Mouse (Mus musculus) heart, embryonic 10.5 days (tissue): ENCODE measurements at regions not wholly inside any gene's neighbourhood (a gene's known extent, or its start where the extent isn't known, plus 50 kb on each side); places are given as distances from the start of the nearest gene placed in this dataset.

ENCODE experiments used
- DNase-seq: peaks from one replicate; pipeline ENCODE4 v3.0.0-alpha.2; 2017; ENCODE audit warnings: low spot score
- H3K27ac ChIP-seq: fragments of 300-500 bp; sonication (generic); 2 replicates; pipeline ENCODE4 v1.5.1; 2016; ENCODE audit warnings: mild to moderate bottlenecking
- H3K27me3 ChIP-seq: fragments of 300-500 bp; sonication (generic); 2 replicates; pipeline ENCODE4 v1.6.1; 2016; ENCODE audit warnings: mild to moderate bottlenecking; ENCODE audit not compliant: poor library complexity, insufficient read depth, severe bottlenecking
- H3K36me3 ChIP-seq: fragments of 300-500 bp; sonication (generic); 2 replicates; pipeline ENCODE4 v1.6.1; 2016; ENCODE audit warnings: mild to moderate bottlenecking, moderate library complexity
- H3K4me1 ChIP-seq: fragments of 300-500 bp; sonication (generic); 2 replicates; pipeline ENCODE4 v1.6.1; 2016; ENCODE audit warnings: mild to moderate bottlenecking
- H3K4me3 ChIP-seq: fragments of 300-500 bp; sonication (generic); 2 replicates; pipeline ENCODE4 v1.5.1; 2016; ENCODE audit warnings: mild to moderate bottlenecking, moderate library complexity
- H3K9me3 ChIP-seq: fragments of 300-500 bp; sonication (generic); 2 replicates; pipeline ENCODE4 v1.6.1; 2016; ENCODE audit warnings: mild to moderate bottlenecking, moderate library complexity
- WGBS: fragments of 180-500 bp; shearing (Covaris S2); methylation state at CpG from one replicate; pipeline ENCODE4 v1.1.7; 2016; 5-methylcytosine and 5-hydroxymethylcytosine counted together

DNA sequence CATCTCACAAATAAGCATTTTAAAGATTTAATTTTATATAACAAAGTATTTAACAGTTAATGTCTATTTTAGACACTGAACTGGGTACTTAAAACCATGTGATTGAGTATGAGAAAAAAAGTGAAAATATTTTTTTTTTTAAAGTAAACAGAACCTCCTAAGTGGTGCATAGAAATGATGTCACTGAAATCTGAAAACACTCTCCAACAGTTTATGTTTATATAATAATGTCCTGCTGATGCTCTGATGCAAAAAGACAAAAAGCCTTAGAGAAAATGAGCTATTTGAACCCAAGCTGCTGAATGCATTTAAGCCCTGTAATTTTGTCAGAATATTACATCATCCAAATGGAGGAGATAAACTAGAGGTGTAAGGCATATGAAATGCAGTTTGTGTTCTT, 3447.1 kb downstream of the 9330182O14Rik start:
- Histone ChIP-seq H3K27ac (no peak overlapping the region), H3K27me3 (no peaks in the 10 kb centered on the region), H3K4me3 (no peak overlapping the region), H3K36me3 (no peaks in the 10 kb centered on the region), H3K4me1 (no peaks in the 10 kb centered on the region), H3K9me3 (no peaks in the 10 kb centered on the region)
- no peak for DNase-seq

GRCm38 (mm10) chr15:43585751-43586150, 3451.6 kb downstream of the 9330182O14Rik start:
- H3K9me3 ChIP-seq: no peaks in the 10 kb centered on the region
- H3K27me3 ChIP-seq: no peaks in the 10 kb centered on the region
- WGBS: 86% methylated on average over 4 of the region's 4 CpGs
- H3K36me3 ChIP-seq: no peaks in the 10 kb centered on the region
- no peak overlapping the region for H3K4me3 ChIP-seq
- no peak for DNase-seq
- no peaks in the 10 kb centered on the region for H3K4me1 ChIP-seq
- no peak overlapping the region for H3K27ac ChIP-seq

DNA sequence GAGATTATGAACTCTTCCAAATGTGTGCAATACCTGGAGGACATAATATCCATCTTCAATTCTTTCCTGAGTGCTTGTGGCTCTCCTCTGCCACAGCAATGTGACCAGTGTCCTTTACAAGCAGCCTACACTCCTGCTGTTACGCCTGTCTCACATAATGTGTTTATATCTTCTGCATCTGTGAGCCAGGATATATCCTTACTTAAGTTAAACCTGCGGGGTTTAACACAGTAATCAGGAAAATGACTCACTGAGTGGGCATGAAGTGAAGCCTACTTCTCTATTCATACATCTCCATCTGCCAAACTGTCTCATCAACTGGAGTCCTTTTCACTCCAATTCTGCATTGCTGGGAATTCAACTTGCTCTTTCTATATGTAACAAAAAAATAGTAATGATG, 3453.9 kb downstream of the 9330182O14Rik start:
- Histone ChIP-seq H3K27ac (no peak overlapping the region), H3K4me3 (no peak overlapping the region), H3K36me3 (no peaks in the 10 kb centered on the region), H3K27me3 (no peaks in the 10 kb centered on the region), H3K4me1 (no peaks in the 10 kb centered on the region), H3K9me3 (no peaks in the 10 kb centered on the region)
- 67% methylated on average over 2 of the region's 2 CpGs for WGBS
- no peak for DNase-seq

GRCm38 (mm10) chr15:43607700-43608099, 3473.5 kb downstream of the 9330182O14Rik start:
- H3K4me3 ChIP-seq: no peak overlapping the region
- H3K4me1 ChIP-seq: no peaks in the 10 kb centered on the region
- H3K27ac ChIP-seq: no peak overlapping the region
- peak; percentile 74 for DNase-seq
- no peaks in the 10 kb centered on the region for H3K27me3 ChIP-seq
- WGBS: 66% methylated on average over 4 of the region's 4 CpGs
- H3K9me3 ChIP-seq: no peaks in the 10 kb centered on the region
- H3K36me3 ChIP-seq: no peaks in the 10 kb centered on the region

- no peaks in the 10 kb centered on the region for H3K27me3 ChIP-seq
- H3K9me3 ChIP-seq: no peaks in the 10 kb centered on the region
- H3K4me1 ChIP-seq: peaks cover 2% of the 10 kb centered on the region; the same call in 1 of the 2 replicates
- WGBS: 82% methylated on average over 2 of the region's 2 CpGs
- H3K36me3 ChIP-seq: no peaks in the 10 kb centered on the region
- H3K27ac ChIP-seq: no peak overlapping the region
- no peak overlapping the region for H3K4me3 ChIP-seq
- no peak for DNase-seq
Measured at GRCm38 (mm10) chr15:43609901-43610300, 3475.7 kb downstream of the 9330182O14Rik start.

GRCm38 (mm10) chr15:43614004-43614661, 3480.0 kb downstream of the 9330182O14Rik start:
- no peaks in the 10 kb centered on the region for H3K9me3 ChIP-seq
- no peak overlapping the region for H3K4me3 ChIP-seq
- no peak for DNase-seq
- WGBS: 19% methylated on average over 5 of the region's 5 CpGs
- no peak overlapping the region for H3K27ac ChIP-seq
- no peaks in the 10 kb centered on the region for H3K27me3 ChIP-seq
- H3K36me3 ChIP-seq: no peaks in the 10 kb centered on the region
- H3K4me1 ChIP-seq: peaks cover 2% of the 10 kb centered on the region; the same call in 1 of the 2 replicates

GRCm38 (mm10) chr15:43615727-43616126, 3481.6 kb downstream of the 9330182O14Rik start:
- Histone ChIP-seq H3K9me3 (no peaks in the 10 kb centered on the region), H3K36me3 (no peaks in the 10 kb centered on the region), H3K27ac (no peak overlapping the region), H3K27me3 (no peaks in the 10 kb centered on the region), H3K4me1 (peaks cover 2% of the 10 kb centered on the region; the same call in 1 of the 2 replicates), H3K4me3 (no peak overlapping the region)
- no peak for DNase-seq
- 89% methylated on average over 1 of the region's 1 CpGs for WGBS

GRCm38 (mm10) chr15:43624431-43624965, 3490.3 kb downstream of the 9330182O14Rik start:
- Histone ChIP-seq H3K4me1 (no peaks in the 10 kb centered on the region), H3K27me3 (no peaks in the 10 kb centered on the region), H3K27ac (no peak overlapping the region), H3K36me3 (no peaks in the 10 kb centered on the region), H3K4me3 (no peak overlapping the region), H3K9me3 (no peaks in the 10 kb centered on the region)
- DNase-seq: no peak
- WGBS: 75% methylated on average over 2 of the region's 2 CpGs

- H3K9me3 ChIP-seq: no peaks in the 10 kb centered on the region
- no peaks in the 10 kb centered on the region for H3K4me1 ChIP-seq
- WGBS: 75% methylated on average over 4 of the region's 4 CpGs
- DNase-seq: no peak
- no peaks in the 10 kb centered on the region for H3K36me3 ChIP-seq
- H3K27me3 ChIP-seq: no peaks in the 10 kb centered on the region
- no peak overlapping the region for H3K4me3 ChIP-seq
- no peak overlapping the region for H3K27ac ChIP-seq
Measured at GRCm38 (mm10) chr15:43625021-43625510, 3490.9 kb downstream of the 9330182O14Rik start.

GRCm38 (mm10) chr15:43650818-43651500, 3516.8 kb downstream of the 9330182O14Rik start:
- 84% methylated on average over 2 of the region's 2 CpGs for WGBS
- no peak overlapping the region for H3K4me3 ChIP-seq
- no peak for DNase-seq
- H3K27ac ChIP-seq: no peak overlapping the region
- H3K36me3 ChIP-seq: no peaks in the 10 kb centered on the region
- no peaks in the 10 kb centered on the region for H3K27me3 ChIP-seq
- no peaks in the 10 kb centered on the region for H3K9me3 ChIP-seq
- no peaks in the 10 kb centered on the region for H3K4me1 ChIP-seq

DNA sequence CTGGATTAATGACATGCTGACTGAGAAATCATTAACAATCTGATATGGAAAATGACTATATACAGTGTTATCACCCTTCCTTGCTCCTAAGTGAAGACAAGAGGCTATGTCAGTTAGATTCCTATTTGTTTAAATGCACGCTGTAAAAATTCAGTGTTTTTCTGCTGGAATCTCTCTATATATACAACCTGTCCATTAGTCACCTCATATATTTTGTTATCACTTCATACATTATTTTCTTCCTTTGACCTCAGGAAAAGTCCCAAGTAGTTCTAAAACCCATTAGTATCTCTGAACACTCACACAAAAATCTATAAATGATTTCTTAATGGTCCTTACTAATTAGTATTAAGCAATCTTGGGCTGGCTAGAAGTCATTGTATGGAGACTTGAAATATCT, 3529.5 kb downstream of the 9330182O14Rik start:
- Histone ChIP-seq H3K9me3 (no peaks in the 10 kb centered on the region), H3K4me1 (peaks cover 5% of the 10 kb centered on the region; the same call in 1 of the 2 replicates), H3K4me3 (no peak overlapping the region), H3K27ac (no peak overlapping the region), H3K27me3 (no peaks in the 10 kb centered on the region), H3K36me3 (no peaks in the 10 kb centered on the region)
- 68% methylated on average over 1 of the region's 1 CpGs for WGBS
- DNase-seq: no peak

DNA sequence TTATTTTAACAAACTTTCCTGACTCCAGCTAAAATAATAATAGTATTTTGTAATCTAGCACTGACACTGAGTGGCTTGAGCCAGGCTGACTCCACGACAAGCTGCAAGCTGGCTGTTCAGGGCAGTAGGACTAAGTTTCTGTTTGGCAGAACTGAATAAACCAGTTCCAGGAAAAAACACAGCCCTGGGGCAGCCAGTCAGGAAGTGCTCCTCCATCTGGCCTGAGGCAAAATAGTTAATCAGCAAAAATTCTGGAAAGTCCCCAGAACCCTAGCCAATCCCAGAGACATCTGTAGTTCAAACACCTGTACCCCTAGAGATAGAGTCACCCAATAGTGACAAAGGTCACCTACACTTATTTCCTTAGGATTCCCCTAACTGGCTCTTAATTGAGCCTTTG, 3544.7 kb downstream of the 9330182O14Rik start:
- Histone ChIP-seq H3K27ac (no peak overlapping the region), H3K27me3 (no peaks in the 10 kb centered on the region), H3K9me3 (no peaks in the 10 kb centered on the region), H3K4me1 (no peaks in the 10 kb centered on the region; the same call in 1 of the 2 replicates), H3K4me3 (no peak overlapping the region), H3K36me3 (no peaks in the 10 kb centered on the region)
- DNase-seq: no peak
- 49% methylated on average over 1 of the region's 1 CpGs for WGBS

DNA sequence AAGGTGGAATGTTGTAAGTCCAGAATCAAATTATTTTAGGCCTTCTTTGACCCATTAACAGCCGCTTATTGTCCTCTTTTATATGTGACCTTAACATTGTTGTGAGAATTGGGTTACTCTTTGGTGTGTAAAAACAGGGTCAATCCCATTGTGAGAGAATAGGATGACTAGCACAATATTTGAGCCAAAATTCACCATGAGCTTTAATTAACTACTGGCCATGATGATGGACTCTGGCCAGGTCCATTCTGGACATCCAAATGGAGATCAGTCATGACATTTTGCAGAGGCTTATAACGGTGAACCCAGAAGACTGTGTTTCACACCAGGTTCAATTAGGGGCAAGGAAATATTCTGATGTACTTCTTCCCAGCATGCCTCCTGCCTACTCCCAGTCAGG, 3548.0 kb downstream of the 9330182O14Rik start:
- 76% methylated on average over 2 of the region's 2 CpGs for WGBS

More for the DNA sequence above, 3548.0 kb downstream of the 9330182O14Rik start:
- H3K4me1 ChIP-seq: no peaks in the 10 kb centered on the region
- no peaks in the 10 kb centered on the region for H3K36me3 ChIP-seq
- no peak for DNase-seq
- H3K4me3 ChIP-seq: no peak overlapping the region
- H3K27me3 ChIP-seq: no peaks in the 10 kb centered on the region
- no peak overlapping the region for H3K27ac ChIP-seq
- H3K9me3 ChIP-seq: no peaks in the 10 kb centered on the region
